Mouse (Mus musculus) MEL (cell line): Measurements from ENCODE around the gene Auts2.

Experiments
- CHD2 ChIP-seq: IDR thresholded peaks from 2 replicates; pipeline ENCODE4 v1.6.1; 2011; ENCODE audit warnings: low read length, improper control_type of control experiment
- CTCF ChIP-seq, 3 experiments: IDR thresholded peaks in 2 of 3; conservative IDR thresholded peaks in 1 of 3; 2 replicates each; pipeline ENCODE4 v1.5.1; 2011 to 2012; ENCODE audit warnings: low read length in 3 of 3, low read depth in 2 of 3, mild to moderate bottlenecking in 2 of 3, improper control_type of control experiment in 1 of 3, inconsistent platforms in 1 of 3, mixed read lengths in 1 of 3, moderate library complexity in 1 of 3; ENCODE audit not compliant: control insufficient read depth in 1 of 3, insufficient read depth in 1 of 3, poor library complexity in 1 of 3, severe bottlenecking in 1 of 3
- EP300 ChIP-seq, 2 experiments: IDR thresholded peaks; 2 replicates each; pipeline ENCODE4 v1.6.1; 2011; ENCODE audit warnings: improper control_type of control experiment in 2 of 2, low read length in 2 of 2, low read depth in 1 of 2, mild to moderate bottlenecking in 1 of 2
- HCFC1 ChIP-seq: IDR thresholded peaks from 2 replicates; pipeline ENCODE4 v1.6.1; 2012; ENCODE audit warnings: low read depth, mild to moderate bottlenecking, inconsistent platforms, low read length, improper control_type of control experiment, moderate library complexity
- KAT2A ChIP-seq: conservative IDR thresholded peaks from 2 replicates; pipeline ENCODE4 v1.6.1; 2012; ENCODE audit warnings: low read depth, low read length, improper control_type of control experiment, inconsistent platforms
- MAX ChIP-seq: IDR thresholded peaks from 2 replicates; pipeline ENCODE4 v1.6.1; 2011; ENCODE audit warnings: low read length, improper control_type of control experiment
- MEF2A ChIP-seq: IDR thresholded peaks from 2 replicates; pipeline ENCODE4 v1.6.1; 2014; ENCODE audit warnings: low read depth, mild to moderate bottlenecking, inconsistent platforms, low read length, improper control_type of control experiment; ENCODE audit not compliant: poor library complexity, insufficient replicate concordance, severe bottlenecking; ENCODE audit errors: extremely low read depth
- POLR2A ChIP-seq, 2 experiments: IDR thresholded peaks; 2 replicates each; pipeline ENCODE4 v1.6.1; 2011 to 2012; ENCODE audit warnings: low read length in 2 of 2, mild to moderate bottlenecking in 2 of 2, control low read depth in 1 of 2, improper control_type of control experiment in 1 of 2, low read depth in 1 of 2, moderate library complexity in 1 of 2; ENCODE audit not compliant: control insufficient read depth in 1 of 2, insufficient read depth in 1 of 2, poor library complexity in 1 of 2
- POLR2AphosphoS2 ChIP-seq: IDR thresholded peaks from 2 replicates; pipeline ENCODE4 v1.6.1; 2011; ENCODE audit warnings: low read length, improper control_type of control experiment
- RCOR1 ChIP-seq: IDR thresholded peaks from 2 replicates; pipeline ENCODE4 v1.6.1; 2012; ENCODE audit warnings: low read depth, mild to moderate bottlenecking, inconsistent platforms, low read length, improper control_type of control experiment
- UBTF ChIP-seq: IDR thresholded peaks from 2 replicates; pipeline ENCODE4 v1.6.1; 2012; ENCODE audit warnings: low read depth, mild to moderate bottlenecking, inconsistent platforms, low read length, improper control_type of control experiment, moderate library complexity, borderline replicate concordance; ENCODE audit not compliant: insufficient read depth

DNA sequence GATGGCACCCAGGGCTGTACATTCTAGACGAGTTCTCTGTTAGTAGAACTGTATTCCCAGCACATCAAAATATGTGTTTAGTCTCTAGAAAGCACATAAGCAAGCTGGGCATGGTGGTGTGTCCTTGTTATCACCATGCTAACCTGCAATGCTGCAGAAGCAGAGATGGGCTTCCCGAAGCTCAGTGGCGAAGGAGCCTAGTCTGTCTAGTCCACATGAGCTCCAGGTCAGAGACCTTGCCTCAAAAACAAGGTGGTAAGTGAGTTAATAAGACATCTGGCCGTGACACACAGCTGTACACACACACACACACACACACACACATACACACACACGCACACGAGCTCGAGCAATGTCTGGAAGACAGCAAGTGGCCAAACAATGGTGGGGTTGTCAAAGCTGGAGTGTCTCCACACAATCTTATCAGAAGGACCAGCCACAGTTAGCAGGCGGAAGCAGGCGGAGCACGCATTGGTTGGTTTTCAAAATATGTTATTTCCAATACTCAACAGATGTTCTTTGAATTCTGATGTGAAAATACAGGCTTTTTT is 729.1 kb downstream of the Auts2 start:
- TF ChIP-seq POLR2AphosphoS2 (no peak), CTCF (IDR thresholded peaks at IDR 0.05 in 2 of 3, conservative IDR thresholded peaks at IDR 0.05 in 1 of 3; ENCODE audit: control insufficient read depth in 1 of 3, insufficient read depth in 1 of 3, low read depth in 2 of 3, low read length in 3 of 3, poor library complexity in 1 of 3, severe bottlenecking in 1 of 3) (no peak), EP300 (IDR thresholded peaks at IDR 0.05; ENCODE audit: low read depth in 1 of 2, low read length in 2 of 2) (peak in 1 of 2 experiments; percentile 52; a peak in 1 of 4 replicates), RCOR1 (no peak), UBTF (no peak), HCFC1 (no peak), POLR2A (IDR thresholded peaks at IDR 0.05; ENCODE audit: control insufficient read depth in 1 of 2, insufficient read depth in 1 of 2, low read depth in 1 of 2, low read length in 2 of 2, poor library complexity in 1 of 2) (no peak), MAX (0 out of 2 replicates have a peak, but pooled peaks have one; percentile 18), KAT2A (no peak), CHD2 (no peak), MEF2A (no peak)
